Mouse (Mus musculus) small intestine, adult 2 months (tissue): ENCODE measurements around the gene Pan3. TPM values are rescaled to one million over a fixed set of nuclear protein-coding genes. Genes with fewer than 3 reads are reported as not detected.

ENCODE experiments used
- H3K27ac ChIP-seq: fragments of 200-500 bp; 2 replicates; pipeline ENCODE4 v1.5.1; 2012; ENCODE audit warnings: low read depth, low read length, control low read depth, inconsistent platforms; ENCODE audit not compliant: insufficient read depth
- H3K27me3 ChIP-seq: fragments of 200-500 bp; 2 replicates; pipeline ENCODE4 v1.6.1; 2012; ENCODE audit warnings: mild to moderate bottlenecking, moderate library complexity, low read length, inconsistent platforms; ENCODE audit not compliant: control insufficient read depth, insufficient read depth
- H3K36me3 ChIP-seq: fragments of 200-500 bp; 2 replicates; pipeline ENCODE4 v1.6.1; 2012; ENCODE audit warnings: mild to moderate bottlenecking, low read length, control low read depth, inconsistent platforms; ENCODE audit not compliant: control insufficient read depth, insufficient read depth
- H3K4me1 ChIP-seq: fragments of 200-500 bp; 2 replicates; pipeline ENCODE4 v1.6.1; 2012; ENCODE audit warnings: low read length, inconsistent platforms, mixed read lengths; ENCODE audit not compliant: control insufficient read depth, insufficient read depth, insufficient read length
- H3K4me3 ChIP-seq: fragments of 200-500 bp; 2 replicates; pipeline ENCODE4 v1.5.1; 2012; ENCODE audit warnings: low read depth, mild to moderate bottlenecking, control low read depth, inconsistent platforms, low read length, moderate library complexity
- CTCF ChIP-seq: fragments of 200-500 bp; IDR thresholded peaks from 2 replicates; pipeline ENCODE4 v1.5.1; 2012; ENCODE audit warnings: low read depth, mild to moderate bottlenecking, control low read depth, inconsistent platforms, low read length, moderate library complexity, mixed read lengths; ENCODE audit not compliant: insufficient replicate concordance, insufficient read length; ENCODE audit errors: extremely low read depth
- POLR2A ChIP-seq: fragments of 200-500 bp; IDR thresholded peaks from 2 replicates; pipeline ENCODE4 v1.6.1; 2012; ENCODE audit warnings: low read depth, mild to moderate bottlenecking, control low read depth, inconsistent platforms, low read length, moderate library complexity
- WGBS: fragments of 180-500 bp; shearing (Covaris S2); methylation state at CpG from one replicate; pipeline ENCODE4 v1.1.7; 2018; 5-methylcytosine and 5-hydroxymethylcytosine counted together
- polyA plus RNA-seq: library from polyadenylated mRNA; depleted of rRNA; stranded (reverse); fragments of >200 nt; gene quantifications from 2 replicates; pipeline ENCODE4 v1.2.3, GENCODE M21; 2012; rRNA removed

Pan3 gene
- polyA plus RNA-seq, 1 experiment: 18.1 TPM

DNA sequence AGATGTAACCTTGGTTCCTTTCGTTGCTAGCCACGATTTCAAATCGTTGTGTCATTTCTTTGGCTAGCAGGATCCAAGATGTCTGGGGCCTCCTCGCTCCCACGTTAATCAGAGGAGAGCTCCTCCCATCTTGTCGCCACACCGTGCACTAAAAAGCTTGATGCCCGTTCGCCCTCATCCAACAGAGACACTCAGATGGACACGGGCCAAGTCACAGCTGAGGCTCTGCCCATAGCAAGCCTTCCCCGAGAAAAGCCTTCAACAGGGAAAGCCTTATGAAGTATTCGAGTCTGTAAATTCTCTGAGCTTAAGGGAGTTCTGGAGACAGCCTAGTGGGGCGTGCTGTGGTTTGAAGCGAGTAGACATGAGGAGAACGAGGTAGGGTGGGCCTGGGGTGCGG is 167.9 kb downstream of the Pan3 start:
- H3K36me3 ChIP-seq: no peaks in the 10 kb centered on the region
- H3K4me3 ChIP-seq: no peak overlapping the region
- H3K27ac ChIP-seq: no peak overlapping the region
- no peaks in the 10 kb centered on the region for H3K4me1 ChIP-seq
- WGBS: 76% methylated on average over 16 of the region's 16 CpGs
- TF ChIP-seq CTCF (no peak), POLR2A (no peak)
- no peaks in the 10 kb centered on the region for H3K27me3 ChIP-seq

Other genes starting within 250 kb of the Pan3 start
- not detected in 2 replicates for gene Gsx1, start 241.5 kb upstream of the Pan3 start, polyA plus RNA-seq
- 0.32 and 65.5 TPM in 2 replicates for gene Pdx1, start 160.2 kb upstream of the Pan3 start, polyA plus RNA-seq
- gene Cdx2, start 122.9 kb upstream of the Pan3 start, polyA plus RNA-seq: 116 and 344 TPM in 2 replicates
- 3.1 and 4.7 TPM in 2 replicates for gene Urad, start 107.7 kb upstream of the Pan3 start, polyA plus RNA-seq
- 0.32 and 0.53 TPM in 2 replicates for gene Flt3, start 29.7 kb upstream of the Pan3 start, polyA plus RNA-seq